Mouse (Mus musculus) liver, embryonic 11.5 days (tissue): ENCODE data around the gene Atad5. TPM values are rescaled to one million over a fixed set of nuclear protein-coding genes. Genes with fewer than 3 reads are reported as not detected.
A peak's percentile ranks its signal among the peaks of the same experiment; 100 is the strongest.

Experiments
- ATAC-seq: fragments of 200-750 bp; cut with Nextera tagmentation; replicated peaks from 2 replicates; pipeline ENCODE4 v1.8.0; 2017; ENCODE audit warnings: moderate number of reproducible peaks, mild to moderate bottlenecking, moderate TSS enrichment, moderate library complexity; ENCODE audit not compliant: low FRiP score
- DNase-seq: peaks from one replicate; pipeline ENCODE4 v3.0.0-alpha.2; 2017; ENCODE audit warnings: low spot score
- H3K27ac ChIP-seq: fragments of 300-500 bp; sonication (generic); 2 replicates; pipeline ENCODE4 v1.5.1; 2014; ENCODE audit warnings: mild to moderate bottlenecking, low read depth, low read length, control low read depth
- H3K27me3 ChIP-seq: fragments of 300-500 bp; sonication (generic); replicated peaks from 2 replicates; pipeline ENCODE4 v1.6.1; 2014; ENCODE audit warnings: low read length, mixed read lengths; ENCODE audit not compliant: control insufficient read depth, insufficient read depth
- H3K36me3 ChIP-seq: fragments of 300-500 bp; sonication (generic); 2 replicates; pipeline ENCODE4 v1.6.1; 2014; ENCODE audit warnings: mild to moderate bottlenecking, low read length, moderate library complexity, mixed read lengths; ENCODE audit not compliant: control insufficient read depth, insufficient read depth
- H3K4me1 ChIP-seq: fragments of 300-500 bp; sonication (generic); replicated peaks from 2 replicates; pipeline ENCODE4 v1.6.1; 2014; ENCODE audit warnings: low read length, mixed read lengths; ENCODE audit not compliant: control insufficient read depth, insufficient read depth
- H3K4me2 ChIP-seq: fragments of 300-500 bp; sonication (generic); 2 replicates; pipeline ENCODE4 v1.6.1; 2014; ENCODE audit warnings: mild to moderate bottlenecking, control low read depth, moderate library complexity
- H3K4me3 ChIP-seq: fragments of 300-500 bp; sonication (generic); 2 replicates; pipeline ENCODE4 v1.5.1; 2014; ENCODE audit warnings: low read depth, low read length, control low read depth
- H3K9ac ChIP-seq: fragments of 300-500 bp; sonication (generic); 2 replicates; pipeline ENCODE4 v1.6.1; 2014; ENCODE audit warnings: low read depth, low read length, control low read depth
- H3K9me3 ChIP-seq: fragments of 300-500 bp; sonication (generic); 2 replicates; pipeline ENCODE4 v1.6.1; 2016; ENCODE audit warnings: low read length, inconsistent platforms, mixed read lengths; ENCODE audit not compliant: control insufficient read depth
- WGBS: fragments of 180-500 bp; shearing (Covaris S2); extraction: QIAGEN DNeasy Blood & Tissue Kit; methylation state at CpG from one replicate; pipeline ENCODE4 v1.1.7; 2014; 5-methylcytosine and 5-hydroxymethylcytosine counted together
- polyA plus RNA-seq: library from polyadenylated mRNA; unstranded; fragments of >200 nt; fragmentation: Nextera tagmentation; extraction: Ambion mirVana; gene quantifications from 2 replicates; pipeline ENCODE4 v1.2.1, GENCODE M21; 2014

Gene Atad5
- polyA plus RNA-seq, 1 experiment from 2014 or later = 23.6 TPM

DNA sequence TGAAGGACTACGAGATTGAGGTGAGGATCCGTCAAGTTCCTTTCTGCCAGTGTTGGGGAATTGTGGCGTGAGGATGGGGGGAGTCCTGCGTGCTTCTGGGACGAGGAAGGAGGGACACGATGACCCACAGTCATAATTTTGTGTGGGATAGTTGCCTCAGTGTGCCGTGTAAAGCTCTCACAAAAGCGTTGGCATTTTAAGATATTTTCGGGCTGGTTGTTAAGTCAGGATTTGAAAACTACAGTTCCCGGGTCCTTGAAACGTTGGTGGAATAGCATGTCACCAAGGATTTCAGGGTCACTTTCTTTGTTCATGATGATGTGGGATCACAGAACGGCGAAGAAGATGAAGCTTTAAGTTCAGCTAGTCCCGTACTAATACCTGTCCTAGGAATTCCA is 616 bp downstream of the Atad5 start:
- ATAC-seq = no peak
- no peak for DNase-seq
- H3K4me3 ChIP-seq = peak overlapping the region; percentile 100
- H3K4me1 ChIP-seq = peaks cover 10% of the 10 kb centered on the region
- peak overlapping the region; percentile 90 for H3K27ac ChIP-seq
- H3K9ac ChIP-seq = peak overlapping the region; percentile 100
- under 1% methylated on average over 14 of the region's 14 CpGs for WGBS
- no peaks in the 10 kb centered on the region for H3K27me3 ChIP-seq
- H3K36me3 ChIP-seq = peaks cover 4% of the 10 kb centered on the region; the same call in 1 of the 2 replicates
- no peaks in the 10 kb centered on the region for H3K9me3 ChIP-seq
- H3K4me2 ChIP-seq = peak overlapping the region; percentile 71

DNA sequence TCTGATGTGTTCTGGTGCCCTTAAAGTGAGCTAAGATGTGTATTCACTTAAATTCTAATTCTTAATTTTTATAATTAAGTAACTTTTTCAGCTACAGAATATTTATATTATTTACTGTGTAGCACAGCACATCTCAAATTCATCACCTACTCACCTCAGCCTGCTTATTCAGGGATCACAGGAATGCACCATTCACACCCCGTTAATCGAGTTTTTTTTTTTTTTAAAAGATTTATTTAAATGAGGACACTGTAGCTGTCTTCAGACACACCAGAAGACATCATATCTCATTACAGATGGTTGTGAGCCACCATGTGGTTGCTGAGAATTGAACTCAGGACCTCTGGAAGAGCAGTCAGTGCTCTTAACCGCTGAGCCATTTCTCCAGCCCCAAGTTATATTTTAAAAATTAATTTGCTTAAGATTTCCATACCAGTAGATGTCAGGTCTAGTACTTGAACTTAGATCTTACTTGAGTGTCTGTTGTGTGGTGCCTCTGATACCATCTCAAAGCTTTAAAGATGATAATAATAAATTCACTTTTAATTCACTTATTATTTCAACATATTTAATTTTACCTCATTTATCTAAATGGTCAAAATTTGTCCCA is 1.5 kb downstream of the Atad5 start:
- Histone ChIP-seq H3K9ac (peak overlapping the region; percentile 100), H3K27ac (no peak overlapping the region), H3K36me3 (peaks cover 9% of the 10 kb centered on the region), H3K4me2 (peak overlapping the region; percentile 71), H3K9me3 (no peaks in the 10 kb centered on the region), H3K4me3 (peak overlapping the region; percentile 100), H3K4me1 (peaks cover 7% of the 10 kb centered on the region), H3K27me3 (no peaks in the 10 kb centered on the region)
- 40% methylated on average over 3 of the region's 3 CpGs for WGBS
- no peak for ATAC-seq
- no peak for DNase-seq

DNA sequence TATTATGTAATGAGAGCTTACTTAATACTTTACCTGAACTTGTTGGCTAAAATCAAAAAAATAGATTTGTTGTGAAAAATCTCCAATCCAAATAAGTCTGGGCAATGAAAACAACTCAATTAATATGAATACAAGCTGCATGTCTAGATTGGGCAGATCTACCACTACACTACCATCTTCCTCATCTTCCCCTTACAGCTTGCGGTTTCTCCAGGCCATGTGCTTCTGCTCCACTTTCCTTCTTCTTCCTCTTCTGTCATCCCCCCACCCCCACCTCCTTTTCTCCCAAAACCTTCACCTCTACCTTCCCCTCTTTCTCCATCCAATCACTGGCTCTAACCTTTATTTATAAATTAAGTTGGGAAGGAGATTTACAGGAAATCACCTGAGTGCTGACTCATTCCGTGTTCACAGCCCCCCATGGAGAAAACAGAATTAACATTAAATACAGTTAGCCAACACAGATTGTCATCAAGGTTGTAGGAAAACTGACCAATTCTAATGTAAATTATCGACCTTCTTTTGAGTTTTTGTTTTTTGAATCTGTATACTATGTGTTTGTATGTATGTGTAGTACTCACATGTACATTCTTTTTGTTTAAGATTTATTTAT is 9.3 kb downstream of the Atad5 start:
- Histone ChIP-seq H3K27ac (no peak overlapping the region), H3K9ac (no peak overlapping the region), H3K27me3 (no peaks in the 10 kb centered on the region), H3K4me2 (no peak overlapping the region), H3K9me3 (no peaks in the 10 kb centered on the region), H3K4me3 (no peak overlapping the region), H3K4me1 (no peaks in the 10 kb centered on the region), H3K36me3 (peaks cover 26% of the 10 kb centered on the region)
- WGBS = 79% methylated on average over 3 of the region's 3 CpGs
- ATAC-seq = no peak
- no peak for DNase-seq

DNA sequence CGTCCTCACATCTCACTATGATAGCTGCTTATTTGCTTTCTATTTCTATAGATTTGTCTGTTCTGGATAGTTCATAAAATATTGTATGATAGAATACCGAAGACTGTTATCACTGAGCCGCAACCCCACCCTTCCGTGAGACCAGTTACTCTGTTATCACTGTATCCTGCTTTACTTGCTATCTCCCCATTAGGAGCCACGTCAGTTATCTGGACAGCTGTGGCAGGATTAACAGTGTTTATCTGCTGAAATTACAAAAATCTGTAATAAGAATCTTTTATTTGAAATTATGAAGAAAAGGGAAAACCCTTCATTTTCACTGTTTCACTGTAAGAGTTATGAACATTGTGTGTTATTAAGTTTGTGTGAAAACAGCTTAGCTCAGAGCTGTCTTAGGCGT is 12.1 kb downstream of the Atad5 start:
- H3K36me3 ChIP-seq = peaks cover 16% of the 10 kb centered on the region
- WGBS = 56% methylated on average over 6 of the region's 6 CpGs
- no peak overlapping the region for H3K27ac ChIP-seq

DNA sequence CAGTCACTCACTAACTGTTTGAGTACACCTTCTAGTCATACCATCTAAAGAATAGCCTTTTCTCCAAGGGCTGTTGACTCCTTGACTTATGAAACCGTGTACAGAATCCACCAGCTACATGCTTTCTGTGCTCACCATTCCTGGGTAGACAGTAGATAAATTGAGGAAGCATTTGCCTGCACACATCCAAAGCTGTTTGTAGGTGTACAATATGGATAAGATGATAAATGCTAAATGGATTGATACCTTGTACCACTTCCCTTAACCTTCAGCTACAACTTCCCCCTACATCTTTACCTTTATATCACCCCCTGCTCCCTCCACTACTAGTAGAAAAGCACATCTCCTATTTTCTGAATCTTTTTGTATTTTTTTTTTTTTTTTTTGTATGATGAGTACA is 15.2 kb downstream of the Atad5 start:
- Histone ChIP-seq H3K4me3 (no peak overlapping the region), H3K4me1 (no peaks in the 10 kb centered on the region), H3K9ac (no peak overlapping the region), H3K9me3 (no peaks in the 10 kb centered on the region), H3K27me3 (no peaks in the 10 kb centered on the region), H3K4me2 (no peak overlapping the region), H3K36me3 (peaks cover 21% of the 10 kb centered on the region), H3K27ac (no peak overlapping the region)
- DNase-seq (no peak), ATAC-seq (no peak)
- 90% methylated on average over 1 of the region's 1 CpGs for WGBS

More for the DNA sequence above, 12.1 kb downstream of the Atad5 start:
- no peaks in the 10 kb centered on the region for H3K27me3 ChIP-seq
- no peak overlapping the region for H3K4me3 ChIP-seq
- H3K4me2 ChIP-seq = no peak overlapping the region
- DNase-seq (no peak), ATAC-seq (no peak)
- no peaks in the 10 kb centered on the region for H3K4me1 ChIP-seq
- no peaks in the 10 kb centered on the region for H3K9me3 ChIP-seq
- no peak overlapping the region for H3K9ac ChIP-seq

DNA sequence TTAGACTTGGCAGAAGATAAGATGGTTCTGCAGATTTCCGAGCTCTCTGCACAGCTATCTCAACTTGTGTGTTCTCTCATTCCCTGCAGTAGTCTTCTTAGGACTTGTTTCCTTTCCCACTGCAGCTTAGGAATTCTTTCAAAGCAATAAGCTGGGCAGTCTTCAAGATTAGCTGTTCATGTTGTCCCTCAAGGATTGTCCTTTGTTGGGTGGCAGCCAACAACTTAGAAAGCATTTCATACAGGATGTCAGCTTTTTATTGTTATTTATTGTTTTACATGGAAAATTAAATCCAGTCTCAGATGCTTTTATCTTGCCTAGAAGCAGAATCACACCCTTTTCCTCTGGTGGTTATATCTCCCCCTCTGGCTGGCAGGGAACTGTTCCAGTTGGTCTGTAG is 27.2 kb downstream of the Atad5 start:
- 74% methylated on average over 1 of the region's 1 CpGs for WGBS
- Histone ChIP-seq H3K4me1 (no peaks in the 10 kb centered on the region), H3K4me2 (no peak overlapping the region), H3K9me3 (no peaks in the 10 kb centered on the region), H3K36me3 (peaks cover 41% of the 10 kb centered on the region), H3K4me3 (no peak overlapping the region), H3K9ac (no peak overlapping the region), H3K27ac (no peak overlapping the region), H3K27me3 (no peaks in the 10 kb centered on the region)
- no peak for DNase-seq
- ATAC-seq = no peak

DNA sequence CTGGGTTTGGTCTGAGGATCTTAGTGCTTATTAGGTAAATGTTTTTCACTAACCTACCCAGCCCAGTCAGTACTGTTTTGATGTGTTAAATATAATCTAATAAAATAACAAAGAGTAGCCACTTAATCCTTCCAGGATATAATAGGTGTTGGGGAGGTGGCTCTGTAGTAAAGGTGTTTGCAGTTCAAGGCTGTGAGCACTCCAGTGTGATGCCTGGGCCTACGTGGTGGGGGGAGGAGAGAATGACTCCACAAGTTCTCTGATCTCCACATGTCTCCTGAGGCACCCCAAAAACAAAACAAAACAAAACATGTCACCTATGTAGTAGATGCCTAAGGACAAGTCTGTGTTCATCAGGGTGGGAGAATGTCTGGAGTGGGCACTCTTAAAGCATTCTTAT is 42.9 kb downstream of the Atad5 start:
- ATAC-seq (no peak), DNase-seq (no peak)
- WGBS = 78% methylated on average over 1 of the region's 1 CpGs
- H3K27me3 ChIP-seq = no peaks in the 10 kb centered on the region
- H3K27ac ChIP-seq = no peak overlapping the region
- H3K4me3 ChIP-seq = no peak overlapping the region
- no peaks in the 10 kb centered on the region for H3K9me3 ChIP-seq
- peaks cover 35% of the 10 kb centered on the region for H3K36me3 ChIP-seq
- H3K9ac ChIP-seq = no peak overlapping the region
- no peaks in the 10 kb centered on the region for H3K4me1 ChIP-seq
- H3K4me2 ChIP-seq = no peak overlapping the region

DNA sequence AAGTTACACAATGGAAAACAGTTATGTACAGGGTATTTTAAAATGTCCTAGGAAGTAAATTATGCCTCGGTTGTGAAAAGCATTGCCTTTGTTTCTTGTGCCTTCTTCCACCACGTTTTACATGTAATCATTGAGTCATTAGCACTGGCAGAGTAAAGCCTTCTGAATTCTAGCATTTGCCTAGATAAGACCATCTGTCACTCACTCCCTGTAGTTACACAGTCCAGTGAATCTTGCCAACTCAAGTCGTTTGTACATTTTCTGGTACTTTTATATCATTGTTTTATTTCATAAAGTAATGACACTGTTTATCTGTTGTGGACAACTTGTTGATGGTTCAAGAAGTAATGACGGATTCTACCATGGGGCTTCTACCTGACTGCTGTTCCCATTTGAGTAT is 45.5 kb downstream of the Atad5 start:
- ATAC-seq (no peak), DNase-seq (no peak)
- no peaks in the 10 kb centered on the region for H3K9me3 ChIP-seq
- no peaks in the 10 kb centered on the region for H3K27me3 ChIP-seq
- H3K36me3 ChIP-seq = peaks cover 35% of the 10 kb centered on the region
- H3K4me3 ChIP-seq = no peak overlapping the region
- no peaks in the 10 kb centered on the region for H3K4me1 ChIP-seq
- H3K27ac ChIP-seq = no peak overlapping the region
- no peak overlapping the region for H3K9ac ChIP-seq
- H3K4me2 ChIP-seq = no peak overlapping the region
- WGBS = 67% methylated on average over 4 of the region's 4 CpGs
